Mouse (Mus musculus) large intestine, adult 2 months (tissue): ENCODE data around the gene Sult4a1. TPM values are rescaled to one million over a fixed set of nuclear protein-coding genes. Genes with fewer than 3 reads are reported as not detected.
"Not testable (repeated sequence)": the region's sequence is repeated elsewhere in the genome, so short reads cannot be mapped to it uniquely, and the experiment has no call there.

ENCODE experiments used
- DNase-seq: peaks from one replicate; pipeline ENCODE4 v3.0.0-alpha.2; 2012; ENCODE audit warnings: low read depth, low spot score
- WGBS: fragments of 180-500 bp; shearing (Covaris S2); methylation state at CpG from one replicate; pipeline ENCODE4 v1.1.7; 2018; 5-methylcytosine and 5-hydroxymethylcytosine counted together
- polyA plus RNA-seq: library from polyadenylated mRNA; depleted of rRNA; stranded (reverse); fragments of >200 nt; gene quantifications from 2 replicates; pipeline ENCODE4 v1.2.3, GENCODE M21; 2012

Gene Sult4a1
- polyA plus RNA-seq, 1 experiment, result 2.7 TPM

GRCm38 (mm10) chr15:84104626-84105025, 928 bp downstream of the Sult4a1 start:
- DNase-seq, result no peak
- 70% methylated on average over 7 of the region's 7 CpGs for WGBS

- DNase-seq, result not testable (repeated sequence)
- WGBS, result 79% methylated on average over 15 of the region's 15 CpGs
Observed at GRCm38 (mm10) chr15:84097536-84097935, 8.0 kb downstream of the Sult4a1 start.

GRCm38 (mm10) chr15:84096051-84096450, 9.5 kb downstream of the Sult4a1 start:
- no peak for DNase-seq
- 79% methylated on average over 8 of the region's 8 CpGs for WGBS

- 49% methylated on average over 7 of the region's 7 CpGs for WGBS
- no peak for DNase-seq
Observed at GRCm38 (mm10) chr15:84094921-84095320, 10.6 kb downstream of the Sult4a1 start.

GRCm38 (mm10) chr15:84086775-84087174, 18.8 kb downstream of the Sult4a1 start:
- WGBS, result 32% methylated on average over 9 of the region's 9 CpGs

GRCm38 (mm10) chr15:84086364-84086763, 19.2 kb downstream of the Sult4a1 start:
- no peak for DNase-seq
- WGBS, result 27% methylated on average over 12 of the region's 12 CpGs

More at GRCm38 (mm10) chr15:84086775-84087174, 18.8 kb downstream of the Sult4a1 start:
- DNase-seq, result no peak

- WGBS, result 48% methylated on average over 7 of the region's 7 CpGs
- DNase-seq, result no peak
Observed at GRCm38 (mm10) chr15:84080069-84080468, 25.5 kb downstream of the Sult4a1 start.

GRCm38 (mm10) chr15:84079519-84079918, 26.0 kb downstream of the Sult4a1 start:
- 92% methylated on average over 2 of the region's 2 CpGs for WGBS
- DNase-seq, result no peak

- 68% methylated on average over 13 of the region's 13 CpGs for WGBS
- DNase-seq, result no peak
Observed at GRCm38 (mm10) chr15:84078667-84079066, 26.9 kb downstream of the Sult4a1 start.

GRCm38 (mm10) chr15:84077151-84077550, 28.4 kb downstream of the Sult4a1 start:
- WGBS, result 60% methylated on average over 17 of the region's 17 CpGs

GRCm38 (mm10) chr15:84074705-84075185, 30.8 kb downstream of the Sult4a1 start:
- 19% methylated on average over 17 of the region's 17 CpGs for WGBS

More at GRCm38 (mm10) chr15:84077151-84077550, 28.4 kb downstream of the Sult4a1 start:
- DNase-seq, result no peak

GRCm38 (mm10) chr15:84073911-84074704, 31.4 kb downstream of the Sult4a1 start:
- 7% methylated on average over 15 of the region's 15 CpGs for WGBS
- DNase-seq, result no peak

More at GRCm38 (mm10) chr15:84074705-84075185, 30.8 kb downstream of the Sult4a1 start:
- no peak for DNase-seq

GRCm38 (mm10) chr15:84073058-84073457, 32.5 kb downstream of the Sult4a1 start:
- 30% methylated on average over 8 of the region's 8 CpGs for WGBS

GRCm38 (mm10) chr15:84072226-84072625, 33.3 kb downstream of the Sult4a1 start:
- WGBS, result 30% methylated on average over 7 of the region's 7 CpGs
- DNase-seq, result no peak

More at GRCm38 (mm10) chr15:84073058-84073457, 32.5 kb downstream of the Sult4a1 start:
- DNase-seq, result no peak

- WGBS, result 3% methylated on average over 13 of the region's 13 CpGs
- no peak for DNase-seq
Observed at GRCm38 (mm10) chr15:84070116-84070676, 35.4 kb downstream of the Sult4a1 start.

- no peak for DNase-seq
- WGBS, result 5% methylated on average over 16 of the region's 16 CpGs
Observed at GRCm38 (mm10) chr15:84069455-84070050, 36.0 kb downstream of the Sult4a1 start.

GRCm38 (mm10) chr15:84065701-84066100, 39.9 kb downstream of the Sult4a1 start:
- DNase-seq, result no peak
- 73% methylated on average over 4 of the region's 4 CpGs for WGBS

- 6% methylated on average over 29 of the region's 29 CpGs for WGBS
- DNase-seq, result no peak
Observed at GRCm38 (mm10) chr15:84065140-84065539, 40.4 kb downstream of the Sult4a1 start, which contains the start of gene Efcab6. Gene Efcab6 (minus strand): TSS chr15:84065379.

GRCm38 (mm10) chr15:84058841-84059240, 46.7 kb downstream of the Sult4a1 start:
- WGBS, result 80% methylated on average over 6 of the region's 6 CpGs
- DNase-seq, result no peak

GRCm38 (mm10) chr15:84056083-84056482, 49.5 kb downstream of the Sult4a1 start:
- 59% methylated on average over 5 of the region's 5 CpGs for WGBS
- DNase-seq, result no peak
